Mouse (Mus musculus): ENCODE data around the gene U2af2. TPM values are rescaled to one million over a fixed set of nuclear protein-coding genes. Genes with fewer than 3 reads are reported as not detected.

Gene U2af2
- total and polyA plus RNA-seq, 2 experiments from 2014 or later = 38.0 to 99.1 TPM

- H3K4me2 ChIP-seq (ENCODE audit: low read depth, low read length) = no peak overlapping the region
- TF ChIP-seq EP300 (IDR thresholded peaks at IDR 0.05; ENCODE audit: low read depth) (no peak), CTCF (IDR thresholded peaks at IDR 0.05; ENCODE audit: low read depth) (no peak)
- H3K4me1 ChIP-seq (ENCODE audit: control insufficient read depth, insufficient read depth) = peaks cover 16% of the 10 kb centered on the region
- H3K9ac ChIP-seq (replicated peaks; ENCODE audit: low read depth, low read length) = no peak overlapping the region
- no peaks in the 10 kb centered on the region for H3K27me3 ChIP-seq (ENCODE audit: control insufficient read depth, insufficient read depth, low read length)
- DNase-seq (ENCODE audit: low spot score) = no peak
- ATAC-seq (ENCODE audit: insufficient read depth, low read depth) = no peak
- WGBS = 82% methylated on average over 1 of the region's 1 CpGs
- H3K4me3 ChIP-seq (ENCODE audit: low read depth, low read length) = no peak overlapping the region
- no peaks in the 10 kb centered on the region for H3K9me3 ChIP-seq (replicated peaks; ENCODE audit: control insufficient read depth, low read length)
- no peak overlapping the region for H3K27ac ChIP-seq (ENCODE audit: low read depth)
- H3K36me3 ChIP-seq (replicated peaks; ENCODE audit: control insufficient read depth, insufficient read depth, low read length) = peaks cover 37% of the 10 kb centered on the region
These were observed 23.6 kb downstream of the U2af2 start for GRCm38 (mm10) chr7:5085512-5085911.

GRCm38 (mm10) chr7:5086921-5087440 is 25.0 kb downstream of the U2af2 start:
- Histone ChIP-seq H3K27ac (ENCODE audit: low read depth) (no peak overlapping the region), H3K4me1 (ENCODE audit: control insufficient read depth, insufficient read depth) (peaks cover 4% of the 10 kb centered on the region), H3K36me3 (replicated peaks; ENCODE audit: control insufficient read depth, insufficient read depth, low read length) (peaks cover 42% of the 10 kb centered on the region), H3K9ac (replicated peaks; ENCODE audit: low read depth, low read length) (no peak overlapping the region), H3K9me3 (replicated peaks; ENCODE audit: control insufficient read depth, low read length) (no peaks in the 10 kb centered on the region), H3K27me3 (ENCODE audit: control insufficient read depth, insufficient read depth, low read length) (no peaks in the 10 kb centered on the region), H3K4me2 (ENCODE audit: low read depth, low read length) (no peak overlapping the region), H3K4me3 (ENCODE audit: low read depth, low read length) (no peak overlapping the region)
- ATAC-seq (ENCODE audit: insufficient read depth, low read depth) (no peak), DNase-seq (ENCODE audit: low spot score) (no peak)
- 84% methylated on average over 5 of the region's 5 CpGs for WGBS
- TF ChIP-seq EP300 (IDR thresholded peaks at IDR 0.05; ENCODE audit: low read depth) (no peak), CTCF (IDR thresholded peaks at IDR 0.05; ENCODE audit: low read depth) (no peak)

- TF ChIP-seq CTCF (IDR thresholded peaks at IDR 0.05; ENCODE audit: low read depth) (no peak), EP300 (IDR thresholded peaks at IDR 0.05; ENCODE audit: low read depth) (no peak)
- WGBS = 73% methylated on average over 4 of the region's 4 CpGs
- Histone ChIP-seq H3K27me3 (ENCODE audit: control insufficient read depth, insufficient read depth, low read length) (no peaks in the 10 kb centered on the region), H3K9me3 (replicated peaks; ENCODE audit: control insufficient read depth, low read length) (no peaks in the 10 kb centered on the region), H3K4me2 (ENCODE audit: low read depth, low read length) (no peak overlapping the region), H3K9ac (replicated peaks; ENCODE audit: low read depth, low read length) (no peak overlapping the region), H3K4me3 (ENCODE audit: low read depth, low read length) (no peak overlapping the region), H3K36me3 (replicated peaks; ENCODE audit: control insufficient read depth, insufficient read depth, low read length) (peaks cover 48% of the 10 kb centered on the region), H3K4me1 (ENCODE audit: control insufficient read depth, insufficient read depth) (no peaks in the 10 kb centered on the region; the same call in 1 of the 2 replicates), H3K27ac (ENCODE audit: low read depth) (no peak overlapping the region)
- ATAC-seq (ENCODE audit: insufficient read depth, low read depth) (no peak), DNase-seq (ENCODE audit: low spot score) (no peak)
These were observed 25.9 kb downstream of the U2af2 start for GRCm38 (mm10) chr7:5087886-5088285.

- no peak for TF ChIP-seq EP300 (IDR thresholded peaks at IDR 0.05; ENCODE audit: low read depth)
- TF ChIP-seq CTCF (IDR thresholded peaks at IDR 0.05; ENCODE audit: low read depth) = no peak
- DNase-seq (ENCODE audit: low spot score) = no peak
- Histone ChIP-seq H3K36me3 (replicated peaks; ENCODE audit: control insufficient read depth, insufficient read depth, low read length) (peaks cover 56% of the 10 kb centered on the region), H3K4me1 (ENCODE audit: control insufficient read depth, insufficient read depth) (no peaks in the 10 kb centered on the region; the same call in 1 of the 2 replicates), H3K27me3 (ENCODE audit: control insufficient read depth, insufficient read depth, low read length) (no peaks in the 10 kb centered on the region), H3K27ac (ENCODE audit: low read depth) (no peak overlapping the region), H3K9me3 (replicated peaks; ENCODE audit: control insufficient read depth, low read length) (no peaks in the 10 kb centered on the region), H3K9ac (replicated peaks; ENCODE audit: low read depth, low read length) (no peak overlapping the region), H3K4me3 (ENCODE audit: low read depth, low read length) (no peak overlapping the region), H3K4me2 (ENCODE audit: low read depth, low read length) (no peak overlapping the region)
- WGBS = 88% methylated on average over 15 of the region's 15 CpGs
- no peak for ATAC-seq (ENCODE audit: insufficient read depth, low read depth)
These were observed 27.9 kb downstream of the U2af2 start for GRCm38 (mm10) chr7:5089853-5090252.

GRCm38 (mm10) chr7:5091008-5091728 is 29.2 kb downstream of the U2af2 start:
- no peak overlapping the region for H3K4me2 ChIP-seq (ENCODE audit: low read depth, low read length)
- H3K9ac ChIP-seq (replicated peaks; ENCODE audit: low read depth, low read length) = no peak overlapping the region
- no peaks in the 10 kb centered on the region for H3K9me3 ChIP-seq (replicated peaks; ENCODE audit: control insufficient read depth, low read length)
- TF ChIP-seq EP300 (IDR thresholded peaks at IDR 0.05; ENCODE audit: low read depth) (no peak), CTCF (IDR thresholded peaks at IDR 0.05; ENCODE audit: low read depth) (no peak)
- DNase-seq (ENCODE audit: low spot score) = no peak
- 87% methylated on average over 15 of the region's 15 CpGs for WGBS
- no peaks in the 10 kb centered on the region for H3K4me1 ChIP-seq (ENCODE audit: control insufficient read depth, insufficient read depth)
- no peak overlapping the region for H3K27ac ChIP-seq (ENCODE audit: low read depth)
- H3K36me3 ChIP-seq (replicated peaks; ENCODE audit: control insufficient read depth, insufficient read depth, low read length) = peaks cover 62% of the 10 kb centered on the region
- ATAC-seq (ENCODE audit: insufficient read depth, low read depth) = no peak
- H3K4me3 ChIP-seq (ENCODE audit: low read depth, low read length) = no peak overlapping the region
- H3K27me3 ChIP-seq (ENCODE audit: control insufficient read depth, insufficient read depth, low read length) = no peaks in the 10 kb centered on the region

All from heart, postnatal 0 days (tissue).